In genomic region chr5:92915421-92915820, GRCm38 (mm10) we compare ENCODE assay signal across 14 mouse cellular contexts.
DNase-seq lines count a peak whose midpoint lies in the region; ATAC-seq and TF ChIP-seq lines count a peak whose summit lies in the region.
"Had no signal": no experiment of that assay in that cellular context is flagged by ENCODE, and none has a peak within 500 bp of the region (broad histone marks: within the 10 kb centered on the region; RNA-seq: fewer than 3 reads in every experiment).

No protein-coding gene starts in this region.

- peaks cover 59% of the 10 kb centered on the region for H3K4me1 ChIP-seq in heart, embryonic 15.5 days (replicated peaks)
- H3K4me1 ChIP-seq in stomach, embryonic 15.5 days = peaks cover 14% of the 10 kb centered on the region; the same call in 1 of the 2 replicates
- peaks cover 3% of the 10 kb centered on the region; the same call in 1 of the 2 replicates for H3K4me1 ChIP-seq in stomach, postnatal 0 days (replicated peaks; ENCODE audit: control insufficient read depth, insufficient read depth)
- H3K4me1 ChIP-seq in embryonic facial prominence, embryonic 14.5 days (ENCODE audit: control insufficient read depth, insufficient read depth, low read length) = peaks cover 7% of the 10 kb centered on the region; the same call in 1 of the 2 replicates

- no peak for TF ChIP-seq CTCF in stomach, postnatal 0 days (IDR thresholded peaks at IDR 0.05; ENCODE audit: low read depth)

- H3K9me3 ChIP-seq in heart, embryonic 15.5 days (replicated peaks) = no peaks in the 10 kb centered on the region
- no peaks in the 10 kb centered on the region for H3K9me3 ChIP-seq in stomach, embryonic 15.5 days
- no peaks in the 10 kb centered on the region for H3K9me3 ChIP-seq in stomach, postnatal 0 days (ENCODE audit: control insufficient read depth, low read length)
- H3K9me3 ChIP-seq in embryonic facial prominence, embryonic 14.5 days (ENCODE audit: control insufficient read depth, low read length) = no peaks in the 10 kb centered on the region

- H3K36me3 ChIP-seq in heart, embryonic 15.5 days = peaks cover 7% of the 10 kb centered on the region; the same call in 1 of the 2 replicates
- H3K36me3 ChIP-seq in stomach, embryonic 15.5 days = no peaks in the 10 kb centered on the region
- no peaks in the 10 kb centered on the region for H3K36me3 ChIP-seq in stomach, postnatal 0 days (ENCODE audit: control insufficient read depth, insufficient read depth, low read length)
- no peaks in the 10 kb centered on the region for H3K36me3 ChIP-seq in embryonic facial prominence, embryonic 14.5 days (ENCODE audit: control insufficient read depth, insufficient read depth, low read length)

- TF ChIP-seq EP300 in stomach, postnatal 0 days (optimal IDR thresholded peaks at IDR 0.05) = no peak

- 42% methylated on average over 10 of the region's 10 CpGs for WGBS in heart, embryonic 15.5 days
- 48% methylated on average over 10 of the region's 10 CpGs for WGBS in stomach, embryonic 15.5 days
- WGBS in stomach, postnatal 0 days = 51% methylated on average over 10 of the region's 10 CpGs
- WGBS in embryonic facial prominence, embryonic 14.5 days = 19% methylated on average over 10 of the region's 10 CpGs

- 0 out of 2 replicates have a peak, but pooled peaks have one; percentile 24 for ATAC-seq in heart, embryonic 15.5 days (replicated peaks; ENCODE audit: insufficient number of reproducible peaks, insufficient read depth, low FRiP score, low read depth)
- ATAC-seq in stomach, embryonic 15.5 days (ENCODE audit: insufficient read depth, low FRiP score, low read depth) = no peak
- ATAC-seq in stomach, postnatal 0 days (ENCODE audit: low FRiP score, low TSS enrichment) = no peak
- ATAC-seq in embryonic facial prominence, embryonic 14.5 days (ENCODE audit: low read depth) = peak; percentile 54; the same call in 1 of the 2 replicates
- ATAC-seq: liver, postnatal 0 days had no signal

- H3K9ac ChIP-seq in heart, embryonic 15.5 days = no peak overlapping the region
- no peak overlapping the region for H3K9ac ChIP-seq in stomach, embryonic 15.5 days
- H3K9ac ChIP-seq in stomach, postnatal 0 days (ENCODE audit: low read length) = no peak overlapping the region
- H3K9ac ChIP-seq in embryonic facial prominence, embryonic 14.5 days (ENCODE audit: low read depth, low read length) = no peak overlapping the region
- H3K9ac ChIP-seq: liver, postnatal 0 days had no signal

- H3K4me2 ChIP-seq in heart, embryonic 15.5 days = no peak overlapping the region
- H3K4me2 ChIP-seq in stomach, embryonic 15.5 days = no peak overlapping the region
- no peak overlapping the region for H3K4me2 ChIP-seq in stomach, postnatal 0 days (replicated peaks; ENCODE audit: low read depth)
- no peak overlapping the region for H3K4me2 ChIP-seq in embryonic facial prominence, embryonic 14.5 days (ENCODE audit: low read depth, low read length)

- H3K27ac ChIP-seq in heart, embryonic 15.5 days = peak overlapping the region; percentile 72
- 0 out of 2 replicates have a peak overlapping the region, but pooled peaks have one; percentile 5 for H3K27ac ChIP-seq in stomach, embryonic 15.5 days
- H3K27ac ChIP-seq in stomach, postnatal 0 days (replicated peaks) = no peak overlapping the region
- no peak overlapping the region for H3K27ac ChIP-seq in embryonic facial prominence, embryonic 14.5 days (replicated peaks; ENCODE audit: low read depth, low read length)

- no peak overlapping the region for H3K4me3 ChIP-seq in heart, embryonic 15.5 days
- H3K4me3 ChIP-seq in stomach, embryonic 15.5 days (replicated peaks) = no peak overlapping the region
- H3K4me3 ChIP-seq in stomach, postnatal 0 days (ENCODE audit: low read depth, low read length) = no peak overlapping the region
- no peak overlapping the region for H3K4me3 ChIP-seq in embryonic facial prominence, embryonic 14.5 days (ENCODE audit: low read depth, low read length)

- intact Hi-C loops in heart, postnatal 36 days (cut with DNase I) = no loop called here

- no peaks in the 10 kb centered on the region for H3K27me3 ChIP-seq in heart, embryonic 15.5 days
- H3K27me3 ChIP-seq in stomach, embryonic 15.5 days (replicated peaks) = no peaks in the 10 kb centered on the region
- H3K27me3 ChIP-seq in stomach, postnatal 0 days (ENCODE audit: control insufficient read depth, insufficient read depth, low read length) = no peaks in the 10 kb centered on the region
- H3K27me3 ChIP-seq in embryonic facial prominence, embryonic 14.5 days (replicated peaks; ENCODE audit: control insufficient read depth, insufficient read depth, low read length) = no peaks in the 10 kb centered on the region

- DNase-seq in heart, postnatal 36 days = no peak
- DNase-seq in stomach, postnatal 0 days (ENCODE audit: low spot score) = no peak
- peak; percentile 52 for DNase-seq in embryonic facial prominence, embryonic 14.5 days (ENCODE audit: low spot score)
- no peak for DNase-seq in thymus, postnatal 10 days (ENCODE audit: low spot score in 2 of 2)
- no peak for DNase-seq in urinary bladder, postnatal 36 days (ENCODE audit: low spot score in 2 of 2)
- DNase-seq: cerebellum, adult 11-12 months; gastrocnemius, postnatal 10 days; kidney, adult 11 months; kidney, postnatal 14 days; left cerebral cortex, postnatal 4 days; liver, postnatal 0 days; thymus, adult 18-20 months had no signal

Comparison
In these comparisons a context has a peak if more than half of its experiments do, and no peak if none do; other contexts are left out.
1. H3K27ac ChIP-seq: peak in heart, embryonic 15.5 days (single experiment) and stomach, embryonic 15.5 days (single experiment); none in stomach, postnatal 0 days (single experiment) and embryonic facial prominence, embryonic 14.5 days (single experiment).
2. ATAC-seq: peak in heart, embryonic 15.5 days (single experiment) and embryonic facial prominence, embryonic 14.5 days (single experiment); none in stomach, embryonic 15.5 days (single experiment) and stomach, postnatal 0 days (single experiment).